Mouse (Mus musculus): ENCODE measurements around the gene Acss3. TPM values are rescaled to one million over a fixed set of nuclear protein-coding genes. Genes with fewer than 3 reads are reported as not detected.

The Acss3 gene
- polyA plus RNA-seq (2015; fragmentation: Nextera tagmentation; extraction: Ambion mirVana) = 0.55 and 0.61 TPM in 2 replicates

DNA sequence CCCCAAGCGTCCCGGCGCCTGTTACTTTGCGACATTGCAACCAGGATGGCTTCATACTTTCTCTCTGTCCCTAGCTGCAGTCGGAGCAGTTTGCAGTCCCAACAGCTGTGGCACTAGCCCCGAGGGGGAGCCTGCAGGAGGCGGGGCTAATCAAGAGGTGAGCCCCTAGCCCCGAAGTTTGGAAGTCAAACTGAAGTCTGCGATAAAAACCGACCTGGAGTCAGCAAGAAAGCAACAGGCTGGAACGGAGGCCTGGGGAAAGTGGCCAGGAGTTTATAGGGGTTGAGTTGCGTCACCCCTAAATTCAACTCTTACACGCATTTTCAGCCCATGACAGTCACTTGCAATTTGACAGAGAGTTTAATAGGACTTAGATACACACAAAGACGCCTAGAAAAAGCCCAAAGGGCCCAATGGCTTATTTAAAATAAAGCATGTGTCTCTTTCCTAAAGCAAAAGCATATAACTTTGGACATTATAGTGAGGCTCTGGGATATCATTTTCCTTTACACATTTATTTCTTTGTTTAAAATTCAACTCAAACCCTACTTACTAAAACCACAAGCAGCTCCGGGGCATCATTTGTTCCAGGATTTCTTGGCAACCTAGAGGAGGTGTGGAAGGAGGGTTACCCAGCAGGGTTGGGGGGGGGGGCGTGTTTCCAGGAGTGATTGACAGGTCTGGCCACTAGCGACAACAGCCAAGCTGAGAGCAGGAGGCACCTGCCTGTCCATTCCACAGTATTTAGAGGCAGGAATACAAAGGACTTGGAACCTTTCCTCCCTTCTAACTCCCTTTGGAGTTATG, at the start of gene Acss3:
Gene Acss3, minus strand, starts transcription at position 140 of the 807 bp plus-strand sequence.

Other genes starting within 250 kb of the Acss3 start
- gene Lin7a, start 148.0 kb upstream of the Acss3 start, polyA plus RNA-seq (2015; fragmentation: Nextera tagmentation; extraction: Ambion mirVana) = 27.9 and 32.4 TPM in 2 replicates

Measured in neural tube, postnatal 0 days (tissue).